Mouse (Mus musculus) E14TG2a.4 (cell line): ENCODE results near the gene Ube2g1.

Experiments used
- CTCF ChIP-seq: conservative IDR thresholded peaks from 2 replicates; pipeline ENCODE4 v1.5.1; 2014; ENCODE audit warnings: low read length
- NANOG ChIP-seq: IDR thresholded peaks from 2 replicates; pipeline ENCODE4 v1.6.1; 2014; ENCODE audit warnings: borderline replicate concordance, low read length, mixed read lengths
- POU5F1 ChIP-seq: IDR thresholded peaks from 2 replicates; pipeline ENCODE4 v1.6.1; 2014; ENCODE audit warnings: low read length, borderline replicate concordance

DNA sequence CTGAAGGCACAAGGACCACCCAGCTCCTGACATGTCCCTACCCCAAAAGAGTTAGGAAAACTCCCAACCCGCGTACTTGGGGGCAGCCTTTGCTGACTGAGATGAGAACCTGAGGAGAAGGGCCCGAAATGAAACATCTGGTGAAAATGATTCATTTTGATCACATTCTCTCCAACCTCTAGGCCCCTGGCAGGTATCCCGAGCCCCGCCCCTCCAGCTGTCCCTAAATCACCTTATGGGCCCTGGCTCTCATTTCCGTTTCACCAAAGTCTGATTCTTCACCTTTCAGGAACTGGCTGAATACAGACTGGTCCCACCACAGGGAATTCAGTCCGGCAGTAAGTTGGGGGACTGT lies 31.0 kb upstream of the Ube2g1 start:
- no peak for TF ChIP-seq CTCF
- no peak for TF ChIP-seq POU5F1
- TF ChIP-seq NANOG: no peak
